Mouse (Mus musculus): ENCODE data around the gene Tmprss3.
A peak's percentile ranks its signal among the peaks of the same experiment; 100 is the strongest.

The Tmprss3 gene

DNA sequence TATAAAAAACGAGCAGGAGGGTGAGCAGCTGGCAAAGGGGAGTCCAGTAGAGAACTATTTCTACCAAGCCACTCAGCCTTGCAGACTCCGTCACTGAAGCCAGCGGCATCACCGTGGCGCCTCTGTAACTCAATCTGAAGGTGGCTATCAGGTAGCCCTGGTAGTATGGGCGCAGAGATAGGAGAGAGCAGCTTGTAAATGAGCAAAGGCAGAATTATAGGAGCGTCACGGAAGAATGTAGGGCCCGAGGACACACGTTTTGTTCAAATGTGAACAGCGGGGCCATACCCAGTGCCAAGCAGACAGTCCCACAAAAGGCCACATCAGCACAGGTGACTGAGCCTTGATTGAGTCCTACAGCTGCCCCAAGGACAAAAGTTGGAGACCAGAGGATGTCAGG is at the start of gene Tmprss3:
Gene Tmprss3, minus strand, starts transcription at position 101 of the 400 bp plus-strand sequence.
- no peak for DNase-seq (ENCODE audit: low spot score in 2 of 2)

DNA sequence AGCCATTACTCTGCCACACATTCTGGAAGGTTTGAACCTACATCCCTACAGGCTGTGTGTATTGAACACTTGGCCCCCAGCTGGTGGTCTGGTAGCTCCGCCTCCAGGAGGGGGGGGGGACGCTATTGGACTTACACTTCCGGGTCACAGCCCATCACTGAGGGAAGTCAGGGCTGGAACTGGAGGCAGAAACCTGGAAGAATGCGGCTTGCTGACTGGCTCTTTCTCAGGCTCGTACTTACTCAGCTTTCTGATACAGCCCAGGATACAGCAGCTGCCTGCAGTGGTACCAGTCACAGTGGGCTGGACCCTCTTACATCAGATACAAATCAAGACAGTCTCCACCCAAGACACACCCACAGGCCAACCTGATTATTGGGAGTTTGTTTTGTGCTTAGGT is 48.4 kb upstream of the Tmprss3 start:
- DNase-seq (ENCODE audit: low spot score in 2 of 2): no peak

DNA sequence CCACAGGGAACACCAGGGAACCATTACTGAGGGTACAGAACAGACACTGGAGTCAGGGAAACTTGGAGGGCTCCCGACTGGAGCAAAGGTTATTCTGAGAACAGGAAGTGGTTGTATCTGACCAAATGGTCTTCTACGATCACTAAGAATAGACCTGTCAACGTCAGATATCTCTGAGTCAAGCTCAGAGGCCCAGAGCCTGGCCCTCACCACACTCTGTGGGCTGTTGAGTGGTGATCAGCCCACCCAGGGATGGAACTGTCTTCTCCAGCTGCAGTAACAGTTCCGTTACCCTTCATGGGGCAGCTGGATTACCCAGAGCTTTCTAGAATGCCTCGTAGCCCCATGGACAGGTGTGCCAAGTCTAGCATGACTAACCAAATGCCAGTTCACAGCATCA is 46.5 kb upstream of the Tmprss3 start:
- no peak for DNase-seq (ENCODE audit: low spot score in 2 of 2)

DNA sequence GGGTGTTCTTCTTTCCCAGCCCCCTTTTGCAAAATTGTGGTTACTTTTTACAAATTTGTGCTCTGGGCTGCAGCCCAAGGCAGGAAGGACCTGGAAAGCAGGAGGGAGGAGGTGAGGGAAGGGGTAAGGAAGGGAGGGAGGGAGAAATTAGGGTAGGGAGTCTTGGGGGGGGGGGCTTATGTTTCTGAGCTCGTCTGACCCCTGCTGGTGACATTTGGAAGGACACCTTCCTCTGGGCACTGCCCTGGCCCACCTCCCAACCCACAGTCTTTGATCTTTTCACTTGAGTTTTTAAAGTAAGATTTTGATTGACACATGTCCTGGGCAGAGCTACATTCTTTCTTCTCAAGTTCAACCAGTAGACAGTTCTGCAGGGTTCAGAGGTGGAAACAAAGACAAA is 44.0 kb upstream of the Tmprss3 start:
- peak in 1 of 2 experiments; percentile 49 for DNase-seq (ENCODE audit: low spot score in 2 of 2)

DNA sequence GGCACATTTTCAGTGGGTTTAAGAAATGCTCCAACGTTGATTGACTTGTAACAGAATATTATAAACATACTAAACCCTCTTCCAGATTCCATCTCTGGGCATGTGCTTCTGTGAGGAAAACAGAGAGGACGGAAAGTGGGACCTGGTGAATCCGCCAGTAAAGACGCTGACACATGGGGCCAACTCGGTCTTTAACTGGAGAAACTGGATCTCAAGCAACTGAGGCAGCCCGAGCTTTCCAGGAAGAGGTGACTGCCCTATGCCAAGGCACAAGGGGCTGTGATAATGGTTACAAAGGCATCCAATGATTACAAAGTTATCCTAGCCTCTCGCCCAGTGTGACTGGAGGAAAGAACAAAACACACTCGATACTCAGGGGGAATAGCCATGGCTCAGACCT is 42.4 kb upstream of the Tmprss3 start:
- no peak for DNase-seq (ENCODE audit: low spot score in 2 of 2)

DNA sequence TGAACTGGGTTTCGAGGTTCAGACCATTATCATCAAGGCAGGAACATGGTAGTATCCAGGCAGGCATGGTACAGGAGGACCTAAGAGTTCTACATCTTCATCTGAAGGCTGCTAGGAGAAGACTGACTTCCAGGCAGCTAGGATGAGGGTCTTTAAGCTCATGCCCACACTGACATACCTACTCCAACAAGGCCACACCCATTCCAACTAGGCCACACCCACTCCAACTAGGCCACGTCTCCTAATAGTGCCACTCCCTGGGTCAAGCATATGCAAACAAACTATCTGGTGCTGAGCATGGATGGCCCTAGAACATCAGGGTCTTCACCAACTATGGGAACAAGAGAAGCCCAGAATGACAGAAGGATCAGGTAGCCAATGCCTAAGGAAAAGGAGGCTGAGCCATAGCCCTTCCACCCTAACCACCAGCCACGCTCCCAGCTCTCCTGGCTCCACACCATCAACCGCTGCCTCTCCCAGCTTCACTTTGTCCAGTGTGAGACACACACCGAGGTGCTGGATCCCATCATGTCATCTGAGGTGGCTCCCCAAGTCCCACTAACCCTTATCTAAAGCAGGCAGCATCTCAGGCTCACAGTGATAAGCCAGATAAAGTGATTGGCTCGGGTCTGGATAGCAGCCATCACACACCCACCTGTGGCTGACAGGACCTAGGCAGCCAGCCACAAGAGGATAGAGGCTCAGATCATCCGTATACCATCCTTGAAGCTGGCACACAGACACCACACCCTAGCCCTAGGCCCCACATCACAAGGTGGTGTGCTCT is 39.6 kb upstream of the Tmprss3 start:
- DNase-seq (ENCODE audit: low spot score in 2 of 2): no peak

DNA sequence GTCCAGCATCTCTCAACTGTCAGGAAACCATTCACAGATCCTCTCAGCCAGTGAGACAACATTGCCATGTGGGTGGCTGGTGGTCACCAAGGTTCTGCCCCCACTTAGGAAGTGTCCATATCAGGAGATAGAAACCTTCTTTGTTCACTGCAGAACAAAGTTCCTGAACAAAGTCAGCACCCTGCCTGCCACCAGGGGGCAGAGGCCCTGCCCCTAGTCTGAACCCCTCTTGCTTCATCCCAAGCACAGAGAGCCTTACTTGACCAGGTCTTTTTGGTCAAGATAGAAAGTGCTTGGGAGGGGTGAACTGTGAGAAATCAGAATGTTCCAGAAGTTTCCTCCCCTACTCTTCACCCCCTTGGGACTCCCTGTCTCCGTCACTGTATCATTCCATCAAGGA is 37.1 kb upstream of the Tmprss3 start:
- no peak for DNase-seq (ENCODE audit: low spot score in 2 of 2)

DNA sequence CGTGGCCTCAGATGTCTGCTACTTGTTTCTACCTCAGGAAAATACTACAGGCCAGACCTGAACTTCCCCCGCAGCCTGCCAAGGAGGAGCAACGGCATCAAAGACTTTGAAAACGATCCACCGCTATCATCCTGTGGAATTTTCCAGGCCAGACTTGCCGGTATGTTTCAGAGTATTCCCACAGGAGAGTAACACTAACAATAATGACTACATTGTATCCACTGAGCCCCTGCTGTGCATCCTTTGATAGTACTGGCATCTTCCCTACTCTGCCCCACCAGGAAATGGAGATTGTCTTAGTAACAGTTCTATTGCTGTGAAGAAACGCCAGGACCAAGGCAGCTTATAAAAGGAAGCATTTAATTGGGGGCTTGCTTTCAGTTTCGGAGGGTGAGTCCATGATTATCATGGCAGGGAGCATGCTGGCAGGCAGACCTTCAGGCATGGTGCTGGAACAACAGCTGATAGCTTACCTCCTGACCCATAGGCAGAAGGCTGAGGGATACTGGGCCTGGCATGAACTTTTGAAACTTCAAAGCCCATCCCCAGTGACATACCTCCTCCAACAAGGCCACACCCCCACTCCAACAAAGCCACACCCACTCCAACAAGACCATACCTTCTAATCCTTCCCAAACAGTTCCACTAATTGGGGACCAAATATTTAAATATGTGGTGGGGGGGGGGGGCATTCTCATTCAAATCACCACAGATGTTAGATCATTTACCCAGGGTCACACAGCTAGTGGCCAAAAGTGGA is 33.7 kb upstream of the Tmprss3 start:
- no peak for DNase-seq (ENCODE audit: low spot score in 2 of 2)

DNA sequence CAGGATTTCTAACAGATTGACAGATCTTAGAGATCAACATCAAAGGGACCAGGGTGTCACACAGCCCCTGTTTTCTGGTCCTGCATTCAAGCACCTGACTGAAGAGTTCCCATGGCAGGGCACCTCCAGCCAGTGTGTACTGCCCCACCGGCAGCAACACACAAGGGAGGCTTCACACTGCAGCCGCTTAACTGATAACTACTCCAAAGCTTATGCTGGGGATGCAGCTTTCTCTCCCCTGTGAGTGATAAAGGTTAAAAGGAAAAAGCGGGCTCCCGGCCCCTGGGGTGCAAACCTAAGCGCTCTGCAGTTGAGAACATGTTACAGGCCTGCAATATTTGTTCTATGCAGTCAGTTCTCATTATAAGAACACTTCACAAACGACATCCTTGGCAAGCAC is 33.0 kb upstream of the Tmprss3 start:
- no peak for DNase-seq (ENCODE audit: low spot score in 2 of 2)

DNA sequence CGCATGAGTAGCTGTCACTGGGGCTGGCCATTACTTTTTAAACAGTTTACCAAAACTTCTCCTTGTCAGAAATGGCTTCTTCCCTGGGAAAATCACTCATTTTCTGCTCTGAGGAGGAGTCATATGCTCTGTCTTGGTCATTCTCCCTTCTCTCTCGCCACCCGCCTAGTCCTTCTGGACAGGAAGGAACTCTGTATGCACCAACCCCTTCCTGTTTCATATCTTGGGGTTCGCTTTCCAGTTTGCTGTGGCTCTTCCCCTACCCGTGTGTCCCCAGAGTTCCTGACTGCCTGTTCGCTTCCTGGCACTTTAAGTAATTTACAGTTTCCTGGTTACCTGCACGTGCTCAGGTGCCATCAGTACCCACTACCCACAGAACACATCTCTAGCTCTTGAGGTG is 28.2 kb upstream of the Tmprss3 start:
- no peak for DNase-seq (ENCODE audit: low spot score in 2 of 2)

DNA sequence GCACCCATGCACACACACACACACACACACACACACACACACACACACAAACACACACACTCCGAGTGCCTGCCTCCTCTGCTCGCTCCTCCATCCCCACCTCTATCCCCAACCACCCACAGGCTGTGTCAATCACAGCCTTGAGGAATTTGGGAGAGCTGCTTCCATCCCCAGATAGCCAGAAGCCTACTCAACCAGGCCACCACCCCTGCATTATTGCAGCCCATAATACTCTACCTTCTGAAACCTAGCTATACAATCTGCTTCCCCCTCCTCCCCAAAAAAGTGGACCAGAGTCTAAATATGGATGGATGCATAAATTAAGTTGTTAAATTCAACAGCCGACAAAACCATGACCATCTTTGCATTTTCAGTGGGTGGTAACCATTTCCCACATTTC is 27.6 kb upstream of the Tmprss3 start:
- DNase-seq (ENCODE audit: low spot score in 2 of 2): no peak

DNA sequence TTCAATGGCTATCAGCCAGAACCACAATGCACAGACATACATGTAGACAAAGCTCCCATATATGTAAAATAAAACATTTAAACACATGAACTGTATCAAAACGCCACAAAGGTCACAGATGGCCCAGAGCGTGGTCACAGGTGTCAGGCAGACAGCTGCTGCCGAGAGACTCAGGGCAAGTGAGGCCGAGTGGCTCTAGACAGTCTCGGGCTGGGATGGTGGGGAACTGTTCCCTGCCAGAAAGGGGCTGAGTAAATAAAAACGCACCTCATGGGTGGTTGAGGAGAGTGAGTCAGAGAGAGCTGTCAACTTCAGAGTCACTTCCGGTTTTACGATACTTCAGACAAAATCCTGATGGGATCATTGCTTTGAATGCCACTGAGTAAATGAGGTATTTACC is 25.8 kb upstream of the Tmprss3 start:
- peak; percentile 60 to 65 for DNase-seq (ENCODE audit: low spot score in 2 of 2)

DNA sequence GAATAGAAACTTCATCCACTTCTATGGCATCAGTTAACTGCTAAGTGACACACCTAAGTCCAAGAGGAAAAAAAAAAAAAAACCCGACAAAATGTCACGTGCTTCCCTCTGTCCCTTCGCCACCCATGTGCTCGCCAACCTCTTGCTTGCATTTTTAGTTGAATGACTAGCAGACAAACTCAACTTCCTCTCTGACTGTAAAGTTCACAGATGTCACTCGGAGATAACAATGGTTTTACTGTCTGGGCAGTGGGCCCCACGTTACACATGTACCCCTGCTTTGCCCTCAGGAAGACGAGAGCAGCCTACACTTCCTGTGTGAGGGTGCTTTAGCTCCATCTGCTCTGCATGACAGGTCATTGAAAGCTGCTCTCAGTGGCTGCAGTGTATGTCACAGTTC is 25.1 kb upstream of the Tmprss3 start:
- peak; percentile 68 to 73 for DNase-seq (ENCODE audit: low spot score in 2 of 2)

DNA sequence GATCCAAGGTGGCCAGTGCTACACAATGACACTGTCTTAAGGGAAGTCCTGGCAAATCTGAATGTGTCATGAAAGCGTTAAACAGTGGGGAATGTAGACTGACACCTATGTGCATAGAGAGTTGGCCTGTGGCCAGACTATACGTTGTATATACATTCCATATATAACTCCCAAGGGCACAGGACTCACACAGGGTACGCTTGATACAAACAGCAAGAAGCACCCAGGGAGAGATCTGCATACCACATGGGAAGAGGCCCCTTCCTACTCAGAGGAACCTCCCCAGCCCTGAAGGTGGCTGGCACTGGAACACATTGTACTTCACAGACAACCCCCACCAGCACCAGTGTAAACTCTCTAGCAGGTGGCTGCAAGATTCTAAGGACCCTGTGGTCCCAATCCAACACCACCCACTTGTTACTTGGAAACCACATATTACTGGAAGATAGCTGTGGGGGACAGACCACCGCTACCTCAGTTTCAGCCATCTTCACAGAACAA is 24.1 kb upstream of the Tmprss3 start:
- DNase-seq (ENCODE audit: low spot score in 2 of 2): no peak

DNA sequence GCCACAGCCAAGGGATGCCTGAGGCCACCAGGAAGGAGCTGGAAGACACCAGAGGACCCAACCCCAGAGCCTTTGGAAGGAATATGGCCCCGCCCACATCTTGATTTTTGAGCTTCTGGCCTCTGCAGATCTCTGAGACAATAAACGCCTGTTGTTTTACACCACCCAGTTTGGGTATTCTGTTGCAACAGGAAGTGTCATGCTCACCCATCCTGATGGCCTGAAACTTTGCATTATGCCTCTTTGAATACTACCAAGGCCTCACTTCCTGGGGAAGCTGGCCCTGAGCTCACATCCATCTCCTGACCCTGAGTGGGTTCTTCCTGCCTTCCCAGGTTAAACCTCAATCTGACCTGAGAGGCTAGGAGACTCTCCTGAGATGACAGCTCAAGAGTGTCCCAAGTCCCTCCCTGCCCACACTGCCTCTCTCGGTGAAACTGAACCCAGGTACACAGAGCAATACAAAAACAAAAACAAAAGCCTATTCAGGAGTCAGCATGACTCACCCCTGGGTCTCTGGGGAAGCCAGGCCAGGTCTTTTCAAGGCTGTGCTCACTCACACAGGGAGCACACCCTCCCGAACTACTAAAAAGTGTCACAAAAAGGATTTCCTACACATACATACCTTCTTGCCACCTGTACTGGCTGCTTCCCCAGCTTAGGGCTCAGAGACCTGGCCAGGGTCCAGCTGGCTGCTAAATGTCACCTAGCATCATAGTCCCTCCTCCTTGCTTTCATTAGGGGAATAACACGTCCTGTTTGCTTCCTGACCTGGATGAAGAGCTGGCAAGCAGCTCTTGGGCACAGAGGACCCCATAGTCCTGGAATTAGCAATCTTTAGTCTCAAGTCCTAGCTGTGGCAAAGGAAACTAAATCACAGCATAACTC is 17.5 kb upstream of the Tmprss3 start:
- DNase-seq (ENCODE audit: low spot score in 2 of 2): no peak

DNA sequence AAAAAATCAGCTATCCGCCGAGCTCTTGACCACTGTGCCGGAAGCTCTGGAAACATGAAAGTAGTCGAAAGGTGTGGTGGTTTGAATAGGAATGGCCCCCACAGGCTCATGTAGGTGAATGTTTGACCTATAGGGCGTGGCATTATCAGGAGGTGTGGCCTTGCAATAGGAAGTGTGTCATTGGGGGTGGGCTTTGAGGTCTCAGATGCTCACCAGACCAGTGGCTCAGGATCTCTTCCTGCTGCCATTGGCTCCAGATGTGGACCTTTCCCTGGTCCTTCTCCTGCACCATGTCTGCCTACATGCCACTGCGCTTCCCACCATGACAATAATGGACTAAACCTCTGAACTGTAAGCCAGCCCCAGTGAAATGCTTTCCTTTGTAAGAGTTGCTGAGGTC is 13.1 kb upstream of the Tmprss3 start:
- no peak for DNase-seq (ENCODE audit: low spot score in 2 of 2)

DNA sequence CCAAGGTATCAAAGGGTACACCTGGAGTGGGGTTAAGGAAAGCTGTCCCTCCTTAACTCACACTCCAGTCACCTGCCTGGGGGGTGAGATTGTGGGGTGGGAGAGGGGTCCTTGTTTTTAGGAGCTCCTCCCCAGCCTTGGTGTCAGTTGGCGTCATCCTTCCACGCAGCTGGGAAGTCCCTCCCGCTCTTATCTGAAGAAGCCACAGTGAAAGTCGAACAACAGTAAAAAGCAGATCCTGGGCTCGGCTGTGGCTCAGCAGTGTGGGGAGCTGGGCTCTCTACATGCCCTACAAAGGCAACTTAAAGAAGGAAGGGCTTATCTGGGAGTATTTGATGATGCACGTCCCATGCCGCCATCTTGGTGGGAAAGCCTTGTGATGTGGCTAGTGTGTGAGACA is 11.5 kb upstream of the Tmprss3 start:
- DNase-seq (ENCODE audit: low spot score in 2 of 2): no peak

DNA sequence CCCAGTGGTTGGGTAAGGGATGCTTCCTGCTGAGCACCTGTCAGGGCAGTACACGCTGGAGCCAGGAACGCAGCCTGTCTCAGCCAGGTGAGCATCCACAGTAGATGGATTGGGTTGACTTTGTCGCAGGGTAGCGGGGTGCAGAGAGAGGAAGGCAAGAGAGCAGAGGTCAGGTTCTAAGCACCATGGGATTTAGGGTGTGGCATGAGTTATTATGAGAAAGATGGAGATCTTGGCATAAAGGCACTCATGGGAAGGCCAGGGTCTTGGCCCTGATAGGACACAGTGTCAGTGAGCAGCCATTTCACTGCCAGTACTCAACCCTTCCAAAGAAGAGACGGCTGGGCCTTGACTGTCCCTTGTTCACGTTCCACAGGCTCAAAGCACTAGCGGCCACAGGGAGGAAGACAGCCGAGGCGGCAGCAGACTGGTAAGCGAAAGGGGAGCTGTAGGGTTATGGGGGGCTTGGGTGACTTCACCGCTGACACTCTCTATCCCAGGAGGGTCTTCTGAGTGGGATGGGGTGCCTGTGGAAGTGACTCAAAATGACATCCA is 10.7 kb upstream of the Tmprss3 start:
- DNase-seq (ENCODE audit: low spot score in 2 of 2): no peak

DNA sequence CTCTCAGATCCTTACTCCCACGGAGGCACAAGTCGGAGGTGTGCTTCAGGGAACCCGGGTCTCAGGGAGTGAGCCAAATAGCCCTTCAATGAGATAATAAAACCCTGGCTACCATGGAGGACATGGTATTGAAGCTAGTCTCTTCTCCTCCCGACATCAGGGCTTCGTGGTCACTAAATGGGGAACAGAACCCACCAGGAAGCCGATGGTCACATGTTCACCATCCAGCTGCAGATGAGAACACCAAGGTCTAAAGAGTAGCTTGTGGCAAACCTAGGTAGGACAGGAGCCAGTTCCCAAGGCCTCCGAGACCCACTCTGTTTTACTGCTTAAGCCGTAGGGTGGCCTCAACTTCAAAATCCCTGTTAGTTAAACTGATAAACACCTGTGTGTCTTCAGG is 9.9 kb upstream of the Tmprss3 start:
- DNase-seq (ENCODE audit: low spot score in 2 of 2): no peak

DNA sequence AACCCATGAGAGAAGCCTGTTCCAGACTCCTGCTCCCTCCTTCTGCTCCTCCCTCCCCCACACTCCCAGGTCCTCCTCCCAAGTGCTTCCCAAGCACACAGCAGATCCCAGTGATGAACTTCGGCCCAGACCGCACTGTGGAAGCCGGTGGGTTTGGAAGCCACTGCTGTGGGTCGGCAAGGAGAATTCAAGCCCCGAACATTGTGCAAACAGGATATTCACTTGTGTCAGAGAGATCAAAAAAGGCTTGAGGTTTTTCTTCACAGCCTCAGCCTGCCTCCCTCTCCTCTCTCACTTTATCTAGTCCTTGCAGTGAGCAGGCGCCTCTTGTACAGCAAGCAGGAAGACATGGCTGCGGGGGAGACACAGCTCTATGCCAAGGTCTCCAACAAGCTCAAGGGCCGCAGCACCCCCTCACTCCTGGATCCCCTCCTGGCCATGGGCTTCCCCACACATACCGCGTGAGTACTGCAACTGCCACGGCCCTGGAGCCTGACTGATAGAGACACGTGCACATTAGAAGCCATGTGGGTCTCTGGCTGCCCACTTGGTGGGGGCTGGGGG is 9.1 kb upstream of the Tmprss3 start, which contains the start of gene Ubash3a:
Gene Ubash3a, plus strand, starts transcription at position 103 of the 564 bp plus-strand sequence.
- peak; percentile 44 to 54 for DNase-seq (ENCODE audit: low spot score in 2 of 2)

DNA sequence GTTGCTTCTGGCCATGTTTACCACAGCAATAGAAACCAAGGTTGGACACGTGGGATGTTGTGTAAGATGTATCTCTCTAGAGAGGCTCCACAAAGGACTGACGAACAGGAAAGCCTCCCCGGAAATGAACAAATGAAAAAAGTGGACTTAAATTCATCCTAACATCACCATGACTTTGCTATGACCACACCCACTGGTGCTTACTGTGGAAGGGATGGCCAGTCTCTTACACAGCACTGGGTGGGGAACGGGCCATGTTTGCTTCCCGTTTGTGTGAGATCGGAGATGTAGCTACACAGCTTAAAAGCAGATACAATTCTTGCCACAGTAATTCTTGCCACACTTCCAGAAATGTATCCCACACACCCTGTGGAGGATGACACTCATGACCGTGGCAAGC is 2.5 kb downstream of the Tmprss3 start:
- no peak for DNase-seq (ENCODE audit: low spot score in 2 of 2)
